Mouse (Mus musculus): Measurements from ENCODE around the gene 1700056E22Rik. TPM values are rescaled to one million over a fixed set of nuclear protein-coding genes. Genes with fewer than 3 reads are reported as not detected.
A peak's percentile ranks its signal among the peaks of the same experiment; 100 is the strongest.

Gene 1700056E22Rik
- total and polyA plus RNA-seq, 3 experiments: 0.35 to 1.1 TPM; not detected in 1

DNA sequence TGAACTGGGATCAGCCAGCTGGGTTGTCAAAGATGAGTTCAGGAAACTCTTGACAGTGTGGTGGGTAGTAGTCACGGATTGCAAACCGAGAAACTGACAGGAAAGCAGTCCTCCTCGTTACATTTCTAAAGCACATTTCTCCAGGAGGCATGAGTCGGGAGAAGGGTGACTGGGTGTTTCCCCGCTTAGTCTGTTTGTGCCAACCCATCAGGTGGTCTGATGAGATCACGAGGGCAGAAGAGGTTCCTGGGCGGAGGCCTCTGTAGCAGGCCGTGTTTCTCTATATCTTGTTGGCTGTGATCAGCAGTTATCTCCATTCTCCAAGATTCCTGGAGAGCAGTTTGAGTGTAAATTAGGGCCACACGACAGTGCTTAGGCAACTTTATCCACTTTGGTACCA, 8.6 kb upstream of the 1700056E22Rik start (continued):
- TF ChIP-seq ZMIZ1 (IDR thresholded peaks at IDR 0.05; ENCODE audit: low read depth, low read length) (no peak), MEF2A (IDR thresholded peaks at IDR 0.05; ENCODE audit: extremely low read depth, insufficient replicate concordance, low read depth, low read length, poor library complexity, severe bottlenecking) (no peak)

DNA sequence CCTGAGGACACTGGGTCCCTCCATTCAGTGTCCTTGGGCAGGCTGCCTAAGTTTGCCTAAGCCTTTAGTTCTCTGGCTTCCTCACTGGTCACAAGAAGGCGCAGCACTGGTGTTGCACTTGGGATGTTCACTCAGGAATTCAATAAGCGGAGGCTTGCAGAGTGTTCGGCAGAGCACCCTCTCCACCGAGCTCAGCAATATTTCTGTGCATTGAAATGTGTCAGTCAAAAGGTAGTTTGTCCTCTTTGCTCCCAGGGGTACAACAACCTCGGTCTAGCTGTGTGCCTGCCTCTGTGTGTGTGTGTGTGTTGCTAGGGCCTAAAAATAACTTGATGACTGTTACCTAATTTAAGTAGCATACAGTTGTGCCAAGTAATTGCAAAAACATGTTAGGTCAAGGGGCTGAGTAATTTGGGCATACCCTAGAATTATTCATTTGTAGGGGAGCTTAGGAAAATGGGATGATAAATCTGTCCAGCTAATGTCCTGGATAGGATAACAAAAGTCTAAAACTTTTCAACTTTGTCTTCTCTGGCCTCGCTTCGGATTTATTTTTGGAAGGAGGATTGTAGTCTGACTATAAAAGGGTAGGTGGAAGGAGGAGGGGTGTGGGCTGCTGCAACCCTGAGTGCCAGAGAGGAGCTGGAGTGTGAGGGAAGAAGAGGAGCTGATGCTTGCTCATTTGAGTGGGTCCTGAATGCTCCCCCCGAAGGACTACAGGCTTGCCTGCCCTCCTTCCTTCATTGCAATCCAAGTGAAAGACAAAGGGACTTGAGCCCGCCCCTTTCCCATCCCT, 7.9 kb upstream of the 1700056E22Rik start:
- Histone ChIP-seq H3K79me2 (ENCODE audit: control insufficient read depth, insufficient read depth, low read length, poor library complexity) (no peaks in the 10 kb centered on the region), H3K9ac (ENCODE audit: control insufficient read depth, low read depth, low read length, poor library complexity, severe bottlenecking) (no peak overlapping the region; the same call in 1 of the 2 replicates), H3K9me3 (replicated peaks; ENCODE audit: insufficient read depth, low read length) (no peaks in the 10 kb centered on the region), H3K4me3 (ENCODE audit: control insufficient read depth in 1 of 2, insufficient read depth in 1 of 2, low read depth in 2 of 2, low read length in 2 of 2) (no peak overlapping the region), H3K4me1 (ENCODE audit: control insufficient read depth in 1 of 2, insufficient read depth in 2 of 2, low read length in 2 of 2) (peaks cover 8 to 10% of the 10 kb centered on the region in 2 experiments), H3K36me3 (ENCODE audit: control insufficient read depth in 1 of 2, insufficient read depth in 2 of 2, low read length in 2 of 2) (peaks cover 0 to 8% of the 10 kb centered on the region in 2 experiments; a peak in 2 of 4 replicates), H3K27ac (ENCODE audit: control insufficient read depth, low read depth, low read length) (peak overlapping the region; percentile 44; the same call in 1 of the 2 replicates), H3K27me3 (ENCODE audit: control insufficient read depth in 1 of 2, insufficient read depth in 2 of 2, low read length in 2 of 2) (no peaks in the 10 kb centered on the region)
- TF ChIP-seq CTCF (IDR thresholded peaks at IDR 0.05 in 2 of 3, conservative IDR thresholded peaks at IDR 0.05 in 1 of 3; ENCODE audit: control insufficient read depth in 1 of 3, insufficient read depth in 1 of 3, low read depth in 2 of 3, low read length in 3 of 3, poor library complexity in 1 of 3, severe bottlenecking in 1 of 3): no peak
- no peak for TF ChIP-seq GATA1 (IDR thresholded peaks at IDR 0.05; ENCODE audit: low read depth, low read length)
- no peak for TF ChIP-seq MEF2A (IDR thresholded peaks at IDR 0.05; ENCODE audit: extremely low read depth, insufficient replicate concordance, low read depth, low read length, poor library complexity, severe bottlenecking)
- no peak for TF ChIP-seq HCFC1 (IDR thresholded peaks at IDR 0.05; ENCODE audit: low read depth, low read length)
- TF ChIP-seq ETS1 (IDR thresholded peaks at IDR 0.05; ENCODE audit: low read depth, low read length): no peak
- no peak for TF ChIP-seq SMC3 (IDR thresholded peaks at IDR 0.05; ENCODE audit: low read depth, low read length)
- TF ChIP-seq MXI1 (IDR thresholded peaks at IDR 0.05; ENCODE audit: low read depth, low read length): no peak
- TF ChIP-seq USF2 (IDR thresholded peaks at IDR 0.05; ENCODE audit: borderline replicate concordance in 1 of 2, insufficient read depth in 1 of 2, low read depth in 1 of 2, low read length in 2 of 2): no peak
- no peak for DNase-seq (ENCODE audit: low read depth, low spot score)

DNA sequence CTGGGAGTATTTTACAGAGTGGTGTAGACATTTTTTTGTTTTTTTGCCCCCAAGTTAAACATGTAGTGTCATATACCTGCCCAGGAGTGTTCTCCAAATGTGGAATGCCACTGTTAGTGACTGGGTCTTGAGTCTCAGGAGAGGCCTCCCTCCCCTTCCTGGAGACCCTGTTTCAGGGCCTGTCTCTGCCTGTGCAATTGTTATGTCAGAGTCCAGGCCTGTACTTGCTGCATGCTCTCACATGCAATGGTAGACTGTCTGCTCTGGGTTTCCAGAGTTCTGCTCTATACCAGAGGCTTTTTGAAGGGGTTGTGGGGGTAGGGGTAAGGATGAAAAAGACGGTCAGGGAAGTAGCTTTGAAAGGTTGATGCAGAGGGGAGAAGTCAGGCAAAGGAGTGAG, 6.8 kb upstream of the 1700056E22Rik start:
- H3K36me3 ChIP-seq (ENCODE audit: control insufficient read depth in 1 of 2, insufficient read depth in 2 of 2, low read length in 2 of 2): peaks cover 0 to 8% of the 10 kb centered on the region in 2 experiments; a peak in 2 of 4 replicates
- DNase-seq (ENCODE audit: low read depth, low spot score): no peak
- H3K27ac ChIP-seq (ENCODE audit: control insufficient read depth, low read depth, low read length): no peak overlapping the region
- no peak overlapping the region for H3K9ac ChIP-seq (ENCODE audit: control insufficient read depth, low read depth, low read length, poor library complexity, severe bottlenecking)
- no peaks in the 10 kb centered on the region for H3K9me3 ChIP-seq (replicated peaks; ENCODE audit: insufficient read depth, low read length)
- no peaks in the 10 kb centered on the region for H3K27me3 ChIP-seq (ENCODE audit: control insufficient read depth in 1 of 2, insufficient read depth in 2 of 2, low read length in 2 of 2)
- peaks cover 8 to 10% of the 10 kb centered on the region in 2 experiments for H3K4me1 ChIP-seq (ENCODE audit: control insufficient read depth in 1 of 2, insufficient read depth in 2 of 2, low read length in 2 of 2)
- TF ChIP-seq POLR2AphosphoS5 (IDR thresholded peaks at IDR 0.05; ENCODE audit: borderline replicate concordance, low read depth, low read length): no peak
- TF ChIP-seq MAX (IDR thresholded peaks at IDR 0.05; ENCODE audit: low read length): no peak
- TF ChIP-seq SMC3 (IDR thresholded peaks at IDR 0.05; ENCODE audit: low read depth, low read length): no peak
- TF ChIP-seq GABPA (IDR thresholded peaks at IDR 0.05; ENCODE audit: low read depth, low read length): no peak
- TF ChIP-seq MYB (IDR thresholded peaks at IDR 0.05; ENCODE audit: low read depth, low read length): no peak
- no peak for TF ChIP-seq USF1 (IDR thresholded peaks at IDR 0.05; ENCODE audit: low read depth, low read length)
- no peak for TF ChIP-seq SIN3A (IDR thresholded peaks at IDR 0.05; ENCODE audit: low read length)
- no peak for TF ChIP-seq USF2 (IDR thresholded peaks at IDR 0.05; ENCODE audit: borderline replicate concordance in 1 of 2, insufficient read depth in 1 of 2, low read depth in 1 of 2, low read length in 2 of 2)
- no peaks in the 10 kb centered on the region for H3K79me2 ChIP-seq (ENCODE audit: control insufficient read depth, insufficient read depth, low read length, poor library complexity)
- H3K4me3 ChIP-seq (ENCODE audit: control insufficient read depth in 1 of 2, insufficient read depth in 1 of 2, low read depth in 2 of 2, low read length in 2 of 2): no peak overlapping the region
